Mouse (Mus musculus): ENCODE data around the gene Mustn1. TPM values are rescaled to one million over a fixed set of nuclear protein-coding genes. Genes with fewer than 3 reads are reported as not detected.

The Mustn1 gene
- total and polyA plus RNA-seq, 3 experiments, result 0.08 to 0.22 TPM; not detected in 1

- H3K36me3 ChIP-seq (ENCODE audit: control insufficient read depth in 1 of 2, insufficient read depth in 2 of 2, low read length in 2 of 2), result peaks cover 2 to 8% of the 10 kb centered on the region in 2 experiments
- TF ChIP-seq RCOR1 (IDR thresholded peaks at IDR 0.05; ENCODE audit: low read depth, low read length) (no peak), MYB (IDR thresholded peaks at IDR 0.05; ENCODE audit: low read depth, low read length) (no peak), MAFK (IDR thresholded peaks at IDR 0.05; ENCODE audit: borderline replicate concordance, low read depth, low read length) (no peak), NELFE (IDR thresholded peaks at IDR 0.05; ENCODE audit: low read depth, low read length) (no peak), POLR2AphosphoS2 (IDR thresholded peaks at IDR 0.05; ENCODE audit: low read length) (no peak), ELF1 (IDR thresholded peaks at IDR 0.05; ENCODE audit: low read depth, low read length) (no peak), MYC (IDR thresholded peaks at IDR 0.05; ENCODE audit: low read depth, low read length) (no peak), USF2 (IDR thresholded peaks at IDR 0.05; ENCODE audit: borderline replicate concordance in 1 of 2, insufficient read depth in 1 of 2, low read depth in 1 of 2, low read length in 2 of 2) (no peak), ZKSCAN1 (IDR thresholded peaks at IDR 0.05; ENCODE audit: low read depth, low read length) (no peak), TAL1 (IDR thresholded peaks at IDR 0.05; ENCODE audit: low read length) (no peak), SIN3A (IDR thresholded peaks at IDR 0.05; ENCODE audit: low read length) (no peak), EP300 (IDR thresholded peaks at IDR 0.05; ENCODE audit: low read depth in 1 of 2, low read length in 2 of 2) (no peak), CHD1 (IDR thresholded peaks at IDR 0.05; ENCODE audit: low read depth, low read length) (no peak), ZNF384 (IDR thresholded peaks at IDR 0.05; ENCODE audit: low read depth, low read length) (no peak), ZC3H11A (IDR thresholded peaks at IDR 0.05; ENCODE audit: low read depth, low read length) (no peak), HCFC1 (IDR thresholded peaks at IDR 0.05; ENCODE audit: low read depth, low read length) (no peak)
- no peak overlapping the region for H3K9ac ChIP-seq (ENCODE audit: control insufficient read depth, low read depth, low read length, poor library complexity, severe bottlenecking)
- no peaks in the 10 kb centered on the region for H3K9me3 ChIP-seq (replicated peaks; ENCODE audit: insufficient read depth, low read length)
- DNase-seq (ENCODE audit: low read depth, low spot score), result no peak
- H3K27ac ChIP-seq (ENCODE audit: control insufficient read depth, low read depth, low read length), result no peak overlapping the region
- no peaks in the 10 kb centered on the region for H3K27me3 ChIP-seq (ENCODE audit: control insufficient read depth in 1 of 2, insufficient read depth in 2 of 2, low read length in 2 of 2)
- peaks cover 9 to 12% of the 10 kb centered on the region in 2 experiments for H3K4me1 ChIP-seq (ENCODE audit: control insufficient read depth in 1 of 2, insufficient read depth in 2 of 2, low read length in 2 of 2)
- no peaks in the 10 kb centered on the region for H3K79me2 ChIP-seq (ENCODE audit: control insufficient read depth, insufficient read depth, low read length, poor library complexity)
- no peak overlapping the region for H3K4me3 ChIP-seq (ENCODE audit: control insufficient read depth in 1 of 2, insufficient read depth in 1 of 2, low read depth in 2 of 2, low read length in 2 of 2)
These were observed 16.6 kb upstream of the Mustn1 start for GRCm38 (mm10) chr14:30862368-30862767.

- Histone ChIP-seq H3K9ac (ENCODE audit: control insufficient read depth, low read depth, low read length, poor library complexity, severe bottlenecking) (no peak overlapping the region), H3K4me3 (ENCODE audit: control insufficient read depth in 1 of 2, insufficient read depth in 1 of 2, low read depth in 2 of 2, low read length in 2 of 2) (no peak overlapping the region), H3K27me3 (ENCODE audit: control insufficient read depth in 1 of 2, insufficient read depth in 2 of 2, low read length in 2 of 2) (no peaks in the 10 kb centered on the region), H3K79me2 (ENCODE audit: control insufficient read depth, insufficient read depth, low read length, poor library complexity) (no peaks in the 10 kb centered on the region), H3K4me1 (ENCODE audit: control insufficient read depth in 1 of 2, insufficient read depth in 2 of 2, low read length in 2 of 2) (no peaks in the 10 kb centered on the region), H3K36me3 (ENCODE audit: control insufficient read depth in 1 of 2, insufficient read depth in 2 of 2, low read length in 2 of 2) (peaks cover 0 to 2% of the 10 kb centered on the region in 2 experiments; a peak in 2 of 4 replicates), H3K27ac (ENCODE audit: control insufficient read depth, low read depth, low read length) (no peak overlapping the region), H3K9me3 (replicated peaks; ENCODE audit: insufficient read depth, low read length) (no peaks in the 10 kb centered on the region)
- TF ChIP-seq MEF2A (IDR thresholded peaks at IDR 0.05; ENCODE audit: extremely low read depth, insufficient replicate concordance, low read depth, low read length, poor library complexity, severe bottlenecking), result no peak
- peak; percentile 27 to 75 (median 62); a peak in 5 of 6 replicates for TF ChIP-seq CTCF (IDR thresholded peaks at IDR 0.05 in 2 of 3, conservative IDR thresholded peaks at IDR 0.05 in 1 of 3; ENCODE audit: control insufficient read depth in 1 of 3, insufficient read depth in 1 of 3, low read depth in 2 of 3, low read length in 3 of 3, poor library complexity in 1 of 3, severe bottlenecking in 1 of 3)
- TF ChIP-seq NELFE (IDR thresholded peaks at IDR 0.05; ENCODE audit: low read depth, low read length), result no peak
- TF ChIP-seq MYB (IDR thresholded peaks at IDR 0.05; ENCODE audit: low read depth, low read length), result no peak
- TF ChIP-seq NRF1 (IDR thresholded peaks at IDR 0.05; ENCODE audit: insufficient read depth, low read depth, low read length, poor library complexity, severe bottlenecking), result no peak
- TF ChIP-seq MAFK (IDR thresholded peaks at IDR 0.05; ENCODE audit: borderline replicate concordance, low read depth, low read length), result no peak
- 0 out of 2 replicates have a peak, but pooled peaks have one; percentile 52 for TF ChIP-seq ZKSCAN1 (IDR thresholded peaks at IDR 0.05; ENCODE audit: low read depth, low read length)
- TF ChIP-seq RAD21 (IDR thresholded peaks at IDR 0.05; ENCODE audit: low read depth, low read length), result peak; percentile 80
- TF ChIP-seq UBTF (IDR thresholded peaks at IDR 0.05; ENCODE audit: borderline replicate concordance, insufficient read depth, low read depth, low read length), result no peak
- no peak for TF ChIP-seq POLR2AphosphoS5 (IDR thresholded peaks at IDR 0.05; ENCODE audit: borderline replicate concordance, low read depth, low read length)
- peak; percentile 46; the same call in 1 of the 2 replicates for TF ChIP-seq ZC3H11A (IDR thresholded peaks at IDR 0.05; ENCODE audit: low read depth, low read length)
- no peak for TF ChIP-seq RCOR1 (IDR thresholded peaks at IDR 0.05; ENCODE audit: low read depth, low read length)
- TF ChIP-seq SMC3 (IDR thresholded peaks at IDR 0.05; ENCODE audit: low read depth, low read length), result peak; percentile 59
- peak; percentile 52 for DNase-seq (ENCODE audit: low read depth, low spot score)
These were observed 13.7 kb upstream of the Mustn1 start for GRCm38 (mm10) chr14:30865311-30865710.

Data from MEL (cell line).